Mouse (Mus musculus) olfactory bulb, adult 2 months (tissue): ENCODE results near the gene Ipmk.

ENCODE experiments used
- CTCF ChIP-seq: fragments of 200-500 bp; IDR thresholded peaks from 2 replicates; pipeline ENCODE4 v1.5.1; 2012; ENCODE audit warnings: low read depth, mild to moderate bottlenecking, low read length, moderate library complexity; ENCODE audit not compliant: insufficient read depth
- POLR2A ChIP-seq: fragments of 200-500 bp; IDR thresholded peaks from 2 replicates; pipeline ENCODE4 v1.6.1; 2012; ENCODE audit warnings: mild to moderate bottlenecking, low read depth, low read length, moderate library complexity; ENCODE audit not compliant: insufficient read depth

GRCm38 (mm10) chr10:71369466-71369865 is 21.9 kb downstream of the Ipmk start:
- TF ChIP-seq POLR2A: no peak
- TF ChIP-seq CTCF: no peak
